Mouse (Mus musculus) intestine, postnatal 0 days (tissue): ENCODE results near the gene Gm21915. TPM values are rescaled to one million over a fixed set of nuclear protein-coding genes. Genes with fewer than 3 reads are reported as not detected.
A peak's percentile ranks its signal among the peaks of the same experiment; 100 is the strongest.

Experiments
- ATAC-seq: fragments of 200-750 bp; cut with Nextera tagmentation; 2 replicates; pipeline ENCODE4 v1.8.0; 2017; ENCODE audit warnings: mild to moderate bottlenecking, moderate TSS enrichment, moderate library complexity
- H3K27ac ChIP-seq: fragments of 300-500 bp; sonication (generic); 2 replicates; pipeline ENCODE4 v1.5.1; 2014; ENCODE audit warnings: mild to moderate bottlenecking, low read depth, low read length, moderate library complexity
- H3K27me3 ChIP-seq: fragments of 300-500 bp; sonication (generic); replicated peaks from 2 replicates; pipeline ENCODE4 v1.6.1; 2014; ENCODE audit warnings: low read length, mixed read lengths; ENCODE audit not compliant: control insufficient read depth, insufficient read depth
- H3K36me3 ChIP-seq: fragments of 300-500 bp; sonication (generic); 2 replicates; pipeline ENCODE4 v1.6.1; 2014; ENCODE audit warnings: mild to moderate bottlenecking, moderate library complexity; ENCODE audit not compliant: control insufficient read depth, insufficient read depth
- H3K4me1 ChIP-seq: fragments of 300-500 bp; sonication (generic); replicated peaks from 2 replicates; pipeline ENCODE4 v1.6.1; 2014; ENCODE audit warnings: antibody characterized with exemption, low read length, mixed read lengths; ENCODE audit not compliant: control insufficient read depth, insufficient read depth
- H3K4me2 ChIP-seq: fragments of 300-500 bp; sonication (generic); replicated peaks from 2 replicates; pipeline ENCODE4 v1.6.1; 2014; ENCODE audit warnings: low read depth, mild to moderate bottlenecking, moderate library complexity
- H3K4me3 ChIP-seq: fragments of 300-500 bp; sonication (generic); 2 replicates; pipeline ENCODE4 v1.5.1; 2014; ENCODE audit warnings: low read depth, low read length
- H3K9ac ChIP-seq: fragments of 300-500 bp; sonication (generic); 2 replicates; pipeline ENCODE4 v1.6.1; 2014; ENCODE audit warnings: mild to moderate bottlenecking, low read depth, low read length
- H3K9me3 ChIP-seq: fragments of 300-500 bp; sonication (generic); 2 replicates; pipeline ENCODE4 v1.6.1; 2016; ENCODE audit warnings: mixed run types; ENCODE audit not compliant: control insufficient read depth
- CTCF ChIP-seq: sonication (generic); IDR thresholded peaks from 2 replicates; pipeline ENCODE4 v1.5.1; 2016; ENCODE audit warnings: low read depth, mild to moderate bottlenecking, control low read depth, antibody characterized with exemption, moderate library complexity
- WGBS: fragments of 180-500 bp; shearing (Covaris S2); extraction: QIAGEN DNeasy Blood & Tissue Kit; methylation state at CpG from one replicate; pipeline ENCODE4 v1.1.7; 2014; 5-methylcytosine and 5-hydroxymethylcytosine counted together
- polyA plus RNA-seq: library from polyadenylated mRNA; unstranded; fragments of >200 nt; fragmentation: Nextera tagmentation; extraction: Ambion mirVana; gene quantifications from 2 replicates; pipeline ENCODE4 v1.2.1, GENCODE M21; 2015

Gene Gm21915
- polyA plus RNA-seq, 1 experiment from 2014 or later: not detected

- no peak overlapping the region for H3K9ac ChIP-seq
- no peak overlapping the region for H3K4me2 ChIP-seq
- no peaks in the 10 kb centered on the region for H3K9me3 ChIP-seq
- no peak overlapping the region for H3K4me3 ChIP-seq
- 63% methylated on average over 20 of the region's 20 CpGs for WGBS
- peak; percentile 67; the same call in 1 of the 2 replicates for ATAC-seq
- no peaks in the 10 kb centered on the region for H3K4me1 ChIP-seq
- H3K36me3 ChIP-seq: no peaks in the 10 kb centered on the region
- H3K27ac ChIP-seq: no peak overlapping the region
- peak; percentile 84 for TF ChIP-seq CTCF
- H3K27me3 ChIP-seq: no peaks in the 10 kb centered on the region
Measured at GRCm38 (mm10) chr9:40628130-40629069, 42.0 kb upstream of the Gm21915 start.

DNA sequence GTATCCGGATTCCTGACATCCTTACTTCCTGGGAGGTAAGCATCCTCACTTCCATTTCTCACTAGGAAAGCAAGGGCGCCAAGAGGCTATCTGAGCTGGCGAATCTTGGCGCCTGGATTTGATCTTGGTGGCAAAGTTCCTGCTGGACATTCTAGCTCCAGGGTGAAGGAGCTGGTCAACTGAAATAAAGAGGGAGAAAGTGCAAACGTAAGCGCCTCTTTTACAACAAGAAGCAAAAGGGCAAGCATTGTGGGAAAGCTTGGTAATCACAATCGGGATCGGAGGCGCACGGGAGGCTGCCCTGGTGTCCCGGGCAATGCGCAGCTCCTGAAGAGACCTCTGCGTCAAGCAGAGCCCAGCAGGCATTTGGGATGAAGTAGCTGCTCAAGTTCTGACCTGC, 41.0 kb upstream of the Gm21915 start:
- no peaks in the 10 kb centered on the region for H3K36me3 ChIP-seq
- TF ChIP-seq CTCF: no peak
- H3K4me3 ChIP-seq: no peak overlapping the region
- no peak overlapping the region for H3K27ac ChIP-seq
- ATAC-seq: no peak
- no peaks in the 10 kb centered on the region for H3K27me3 ChIP-seq
- H3K4me1 ChIP-seq: no peaks in the 10 kb centered on the region
- H3K4me2 ChIP-seq: no peak overlapping the region
- no peaks in the 10 kb centered on the region for H3K9me3 ChIP-seq
- no peak overlapping the region for H3K9ac ChIP-seq
- whole genome bisulfite sequencing: 50% methylated on average over 13 of the region's 13 CpGs

- Histone ChIP-seq H3K9me3 (no peaks in the 10 kb centered on the region), H3K27ac (no peak overlapping the region), H3K4me2 (no peak overlapping the region), H3K4me3 (no peak overlapping the region), H3K27me3 (no peaks in the 10 kb centered on the region), H3K36me3 (no peaks in the 10 kb centered on the region), H3K4me1 (no peaks in the 10 kb centered on the region), H3K9ac (no peak overlapping the region)
- no peak for ATAC-seq
- 48% methylated on average over 6 of the region's 6 CpGs for WGBS
- TF ChIP-seq CTCF: no peak
Measured at GRCm38 (mm10) chr9:40631101-40631500, 39.3 kb upstream of the Gm21915 start.

DNA sequence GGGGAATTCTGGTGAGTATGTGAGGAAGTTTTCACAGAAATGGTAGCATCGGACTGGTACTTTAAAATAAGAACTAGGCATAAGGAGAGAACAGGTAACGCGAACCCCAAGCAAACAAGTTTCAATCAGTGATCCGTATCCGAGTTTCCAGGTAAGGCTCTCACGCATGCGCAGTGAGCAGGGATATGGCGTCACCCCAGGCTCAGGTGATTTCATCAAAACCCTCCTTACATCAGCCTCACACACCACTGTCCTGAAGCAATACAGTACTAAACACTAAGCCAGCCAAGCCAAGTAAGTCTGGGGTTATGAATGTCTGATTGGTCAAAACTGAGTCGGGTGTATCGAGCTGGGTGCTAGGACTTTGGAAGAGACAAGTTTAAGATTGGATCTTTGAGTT, 38.9 kb upstream of the Gm21915 start:
- Histone ChIP-seq H3K9me3 (no peaks in the 10 kb centered on the region), H3K27me3 (no peaks in the 10 kb centered on the region), H3K27ac (no peak overlapping the region), H3K9ac (no peak overlapping the region), H3K4me3 (no peak overlapping the region), H3K36me3 (no peaks in the 10 kb centered on the region), H3K4me1 (no peaks in the 10 kb centered on the region), H3K4me2 (no peak overlapping the region)
- ATAC-seq: no peak
- no peak for TF ChIP-seq CTCF
- WGBS: 91% methylated on average over 10 of the region's 10 CpGs

DNA sequence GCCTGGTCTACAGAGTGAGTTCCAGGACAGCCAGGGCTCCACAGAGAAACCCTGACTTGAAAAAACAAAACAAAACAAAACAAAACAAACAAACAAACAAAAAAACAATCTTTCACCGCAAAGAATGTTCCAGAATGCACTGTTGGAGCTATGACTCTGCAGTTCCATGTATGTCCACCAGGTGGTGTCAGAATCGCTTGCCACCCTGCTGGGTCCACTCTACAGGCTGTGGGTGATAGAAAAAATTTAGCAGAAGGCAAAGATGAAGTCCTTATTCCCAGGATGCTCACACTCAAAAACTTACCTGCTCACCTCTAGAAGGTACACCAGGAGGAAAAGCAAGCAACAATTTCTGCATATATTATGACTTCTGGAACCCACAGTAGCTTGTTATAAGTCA, 34.4 kb upstream of the Gm21915 start:
- Histone ChIP-seq H3K4me3 (no peak overlapping the region), H3K9ac (no peak overlapping the region), H3K27me3 (no peaks in the 10 kb centered on the region), H3K27ac (no peak overlapping the region), H3K4me2 (no peak overlapping the region), H3K9me3 (no peaks in the 10 kb centered on the region), H3K36me3 (no peaks in the 10 kb centered on the region), H3K4me1 (no peaks in the 10 kb centered on the region)
- WGBS: 5% methylated on average over 2 of the region's 2 CpGs
- ATAC-seq: no peak; the same call in 1 of the 2 replicates
- TF ChIP-seq CTCF: peak; percentile 97

- no peaks in the 10 kb centered on the region for H3K36me3 ChIP-seq
- H3K27ac ChIP-seq: no peak overlapping the region
- peak overlapping the region; percentile 88 for H3K4me2 ChIP-seq
- H3K9me3 ChIP-seq: no peaks in the 10 kb centered on the region
- H3K9ac ChIP-seq: peak overlapping the region; percentile 60
- no peak; the same call in 1 of the 2 replicates for ATAC-seq
- 40% methylated on average over 8 of the region's 8 CpGs for WGBS
- H3K4me1 ChIP-seq: no peaks in the 10 kb centered on the region
- peak overlapping the region; percentile 57 for H3K4me3 ChIP-seq
- H3K27me3 ChIP-seq: no peaks in the 10 kb centered on the region
- no peak for TF ChIP-seq CTCF
Measured at GRCm38 (mm10) chr9:40637705-40638393, 32.6 kb upstream of the Gm21915 start.
